Mouse (Mus musculus): ENCODE measurements at regions not wholly inside any gene's neighbourhood (a gene's known extent, or its start where the extent isn't known, plus 50 kb on each side); places are given as distances from the start of the nearest gene placed in this dataset.
A peak's percentile ranks its signal among the peaks of the same experiment; 100 is the strongest.
"Not testable (repeated sequence)": the region's sequence is repeated elsewhere in the genome, so short reads cannot be mapped to it uniquely, and the experiment has no call there.

GRCm38 (mm10) chr16:3114473-3115335 is 476.1 kb upstream of the Olfr161 start:
- not testable (repeated sequence) for DNase-seq (ENCODE audit: low spot score)

- DNase-seq (ENCODE audit: low spot score), result not testable (repeated sequence)
Measured at GRCm38 (mm10) chr16:3115336-3116112, 475.3 kb upstream of the Olfr161 start.

- DNase-seq (ENCODE audit: low spot score), result peak; percentile 27
Measured at GRCm38 (mm10) chr16:3116113-3116511, 474.7 kb upstream of the Olfr161 start.

- not testable (repeated sequence) for DNase-seq (ENCODE audit: low spot score)
Measured at GRCm38 (mm10) chr16:3121216-3121615, 469.6 kb upstream of the Olfr161 start.

- not testable (repeated sequence) for DNase-seq (ENCODE audit: low spot score)
Measured at GRCm38 (mm10) chr16:3122145-3122860, 468.5 kb upstream of the Olfr161 start.

- DNase-seq (ENCODE audit: low spot score), result not testable (repeated sequence)
Measured at GRCm38 (mm10) chr16:3122861-3123477, 467.9 kb upstream of the Olfr161 start.

GRCm38 (mm10) chr16:3127317-3127716 is 463.5 kb upstream of the Olfr161 start:
- DNase-seq (ENCODE audit: low spot score), result not testable (repeated sequence)

Measured in ovary, postnatal 10 days (tissue).